Mouse (Mus musculus) G1E (cell line): ENCODE results near the gene Slc35f6.

ENCODE experiments used
- CTCF ChIP-seq: IDR thresholded peaks from 2 replicates; pipeline ENCODE4 v1.5.1; 2012; ENCODE audit warnings: low read depth, low read length, inconsistent platforms, mixed read lengths
- GATA1 ChIP-seq: IDR thresholded peaks from 2 replicates; pipeline ENCODE4 v1.6.1; 2012; ENCODE audit warnings: borderline replicate concordance, low read length, inconsistent platforms, mixed read lengths
- GATA2 ChIP-seq: IDR thresholded peaks from 2 replicates; pipeline ENCODE4 v1.6.1; 2012; ENCODE audit warnings: low read depth, low read length, inconsistent platforms, borderline replicate concordance
- POLR2AphosphoS5 ChIP-seq: IDR thresholded peaks from 2 replicates; pipeline ENCODE4 v1.6.1; 2012; ENCODE audit warnings: low read depth, low read length, inconsistent platforms; ENCODE audit not compliant: insufficient replicate concordance
- TAL1 ChIP-seq: conservative IDR thresholded peaks from 2 replicates; pipeline ENCODE4 v1.6.1; 2012; ENCODE audit warnings: low read depth, low read length, inconsistent platforms, mixed read lengths

DNA sequence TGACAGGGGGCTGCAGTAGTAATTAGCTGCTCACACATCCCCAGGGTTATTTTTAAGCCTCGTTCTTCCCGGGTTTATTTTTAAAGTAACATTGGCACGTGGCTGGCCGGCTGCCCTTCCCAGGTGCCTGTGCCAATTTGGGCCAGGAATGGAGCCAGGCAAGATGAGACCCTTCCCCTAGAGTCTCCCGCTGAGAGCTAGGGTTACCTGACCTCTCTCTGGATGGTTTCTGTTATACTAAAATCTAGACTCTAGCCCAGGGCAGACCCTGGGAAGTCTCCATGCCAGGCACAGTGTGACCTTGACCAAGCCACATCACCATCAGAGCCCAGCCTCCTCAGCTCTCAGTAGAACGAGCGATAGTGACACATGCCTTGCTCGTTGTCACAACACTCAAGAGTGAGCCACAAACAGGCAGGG, 43.0 kb upstream of the Slc35f6 start:
- TF ChIP-seq CTCF: no peak
- no peak for TF ChIP-seq GATA1
- TF ChIP-seq POLR2AphosphoS5: no peak
- TF ChIP-seq TAL1: no peak
- TF ChIP-seq GATA2: no peak
